Mouse (Mus musculus): ENCODE data around the gene Fam45a. TPM values are rescaled to one million over a fixed set of nuclear protein-coding genes. Genes with fewer than 3 reads are reported as not detected.

The Fam45a gene
- polyA plus RNA-seq, 2 experiments = 37.8 to 42.6 TPM

DNA sequence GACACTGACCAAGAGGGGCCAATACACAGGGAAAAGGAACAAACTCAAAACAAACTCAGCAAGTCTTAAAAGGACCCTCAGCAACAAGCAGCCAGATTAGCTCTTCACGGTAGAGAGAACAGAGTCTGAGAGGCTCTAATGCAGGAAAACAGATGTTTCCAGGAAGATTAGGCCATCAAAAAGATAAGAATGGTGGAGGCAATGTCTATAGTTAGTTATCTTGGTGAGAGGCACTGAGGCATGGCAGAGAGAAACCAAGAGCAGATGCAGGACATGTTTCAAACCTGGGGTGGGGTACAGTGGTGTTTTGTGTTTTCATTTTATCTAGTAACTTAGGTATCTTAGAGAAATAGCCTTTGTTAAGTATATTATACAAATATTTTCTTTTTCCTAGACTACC, 60.9 kb downstream of the Fam45a start:
- DNase-seq (ENCODE audit: low spot score) = no peak
- Histone ChIP-seq H3K4me3 (replicated peaks; ENCODE audit: low read length) (no peak overlapping the region), H3K36me3 (ENCODE audit: control insufficient read depth, insufficient read depth, low read length) (peaks cover 25% of the 10 kb centered on the region), H3K4me2 (replicated peaks; ENCODE audit: low read depth, low read length, severe bottlenecking) (no peak overlapping the region), H3K9me3 (ENCODE audit: control insufficient read depth, low read length) (no peaks in the 10 kb centered on the region), H3K27me3 (ENCODE audit: control insufficient read depth, insufficient read depth, low read length) (no peaks in the 10 kb centered on the region), H3K4me1 (ENCODE audit: control insufficient read depth, insufficient read depth, low read length) (0 out of 2 replicates have a peak, but pooled peaks cover 3% of the 10 kb centered on the region), H3K27ac (replicated peaks; ENCODE audit: low read depth, low read length) (no peak overlapping the region), H3K9ac (ENCODE audit: low read depth, low read length, severe bottlenecking) (no peak overlapping the region)
- 63% methylated on average over 1 of the region's 1 CpGs for WGBS
- no peak for ATAC-seq (ENCODE audit: low FRiP score, low read depth)
- no peak for TF ChIP-seq POLR2A (IDR thresholded peaks at IDR 0.05; ENCODE audit: borderline replicate concordance, extremely low read depth, insufficient read depth, insufficient read length)

DNA sequence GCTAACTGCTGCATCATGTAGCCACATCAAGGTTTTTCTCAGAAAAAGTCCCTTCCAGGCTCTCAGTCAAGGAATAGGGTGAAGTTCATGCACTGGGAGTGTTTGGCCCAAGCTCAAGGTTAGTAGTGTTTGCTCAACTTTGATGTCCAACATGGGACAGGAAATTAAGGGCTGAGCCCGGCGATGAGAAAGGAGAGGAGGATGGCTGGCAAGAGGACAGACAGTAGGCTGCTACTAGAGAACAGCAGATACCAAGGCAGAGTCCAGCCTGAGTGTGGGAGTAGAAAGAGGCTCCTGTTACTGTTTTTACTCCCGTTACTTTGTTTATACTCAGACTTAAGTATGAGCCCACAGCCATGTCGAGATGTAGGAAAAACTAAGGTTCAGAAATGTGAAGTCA, 62.1 kb downstream of the Fam45a start:
- Histone ChIP-seq H3K4me1 (ENCODE audit: control insufficient read depth, insufficient read depth, low read length) (0 out of 2 replicates have a peak, but pooled peaks cover 3% of the 10 kb centered on the region), H3K27ac (replicated peaks; ENCODE audit: low read depth, low read length) (no peak overlapping the region), H3K36me3 (ENCODE audit: control insufficient read depth, insufficient read depth, low read length) (peaks cover 16% of the 10 kb centered on the region), H3K4me2 (replicated peaks; ENCODE audit: low read depth, low read length, severe bottlenecking) (peak overlapping the region; percentile 57), H3K9me3 (ENCODE audit: control insufficient read depth, low read length) (no peaks in the 10 kb centered on the region), H3K27me3 (ENCODE audit: control insufficient read depth, insufficient read depth, low read length) (no peaks in the 10 kb centered on the region), H3K4me3 (replicated peaks; ENCODE audit: low read length) (peak overlapping the region; percentile 57), H3K9ac (ENCODE audit: low read depth, low read length, severe bottlenecking) (no peak overlapping the region)
- DNase-seq (ENCODE audit: low spot score) (no peak), ATAC-seq (ENCODE audit: low FRiP score, low read depth) (no peak)
- no peak for TF ChIP-seq POLR2A (IDR thresholded peaks at IDR 0.05; ENCODE audit: borderline replicate concordance, extremely low read depth, insufficient read depth, insufficient read length)
- WGBS = 24% methylated on average over 4 of the region's 4 CpGs

DNA sequence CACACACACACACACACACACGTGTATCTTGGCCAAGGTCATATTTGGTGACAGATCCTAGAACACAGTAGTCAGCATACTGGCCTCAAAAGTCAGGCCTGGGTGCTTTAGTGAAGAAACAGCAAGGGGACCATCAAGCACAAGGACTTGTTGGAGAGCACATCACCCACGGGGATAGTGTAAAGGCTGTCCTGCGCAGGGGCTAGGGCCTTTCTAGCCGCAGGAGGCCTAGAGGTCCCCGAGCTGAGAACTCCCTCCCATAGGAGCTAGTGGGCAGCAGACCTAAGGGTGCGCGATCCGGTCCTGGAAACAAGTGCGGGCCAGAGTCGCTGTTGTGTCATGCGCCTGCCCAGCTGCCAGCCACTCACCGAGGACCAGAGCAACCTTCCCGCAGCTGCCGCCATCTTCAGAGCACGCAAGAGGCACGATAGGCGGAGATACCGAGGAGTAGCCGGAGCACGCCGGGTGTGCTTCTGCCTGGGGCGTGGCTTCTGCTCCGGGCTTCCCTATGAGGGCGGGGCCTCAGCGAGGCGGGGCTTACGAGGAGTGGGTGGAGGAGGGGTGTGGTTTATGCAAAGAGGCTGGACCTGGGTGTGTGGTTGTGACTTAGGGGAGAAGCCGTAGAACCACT, 62.8 kb downstream of the Fam45a start, which contains the start of gene Prdx3:
TSS of gene Prdx3 (minus strand) at position 493 of the 631 bp plus-strand sequence.
- H3K9me3 ChIP-seq (ENCODE audit: control insufficient read depth, low read length) = no peaks in the 10 kb centered on the region
- H3K4me3 ChIP-seq (replicated peaks; ENCODE audit: low read length) = peak within 1 kb of the TSS; percentile 57
- peak within 1 kb of the TSS; percentile 40; the same call in 1 of the 2 replicates for H3K27ac ChIP-seq (replicated peaks; ENCODE audit: low read depth, low read length)
- WGBS = under 1% methylated on average over 28 of the region's 28 CpGs
- H3K9ac ChIP-seq (ENCODE audit: low read depth, low read length, severe bottlenecking) = peak within 1 kb of the TSS; percentile 64
- TF ChIP-seq POLR2A (IDR thresholded peaks at IDR 0.05; ENCODE audit: borderline replicate concordance, extremely low read depth, insufficient read depth, insufficient read length) = peak; percentile 60; the same call in 1 of the 2 replicates
- peak within 1 kb of the TSS; percentile 57 for H3K4me2 ChIP-seq (replicated peaks; ENCODE audit: low read depth, low read length, severe bottlenecking)
- peak; percentile 99 for ATAC-seq (ENCODE audit: low FRiP score, low read depth)
- 0 out of 2 replicates have a peak, but pooled peaks cover 3% of the 10 kb centered on the region for H3K4me1 ChIP-seq (ENCODE audit: control insufficient read depth, insufficient read depth, low read length)
- H3K36me3 ChIP-seq (ENCODE audit: control insufficient read depth, insufficient read depth, low read length) = peaks cover 11% of the 10 kb centered on the region
- H3K27me3 ChIP-seq (ENCODE audit: control insufficient read depth, insufficient read depth, low read length) = no peaks in the 10 kb centered on the region
- DNase-seq (ENCODE audit: low spot score) = peak; percentile 91

DNA sequence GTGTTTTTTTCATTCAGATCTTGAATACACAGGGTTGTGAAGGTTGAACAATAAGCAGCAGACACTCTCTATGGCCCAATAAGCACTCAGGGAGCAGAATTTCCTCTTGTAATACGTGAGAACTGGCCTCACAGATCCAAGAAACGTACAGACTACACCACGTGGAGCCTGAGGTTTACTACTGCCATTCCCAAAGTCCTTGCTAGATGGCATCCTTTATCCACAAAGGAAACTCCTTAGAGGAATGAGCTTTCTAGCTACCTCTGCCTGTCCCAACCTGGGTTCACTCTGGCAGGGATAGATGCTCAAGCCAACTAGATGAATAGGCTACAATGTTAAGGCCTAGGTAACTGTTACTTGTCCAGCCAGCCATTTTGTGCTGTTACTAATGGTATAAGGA, 71.7 kb downstream of the Fam45a start:
- DNase-seq (ENCODE audit: low spot score) (peak; percentile 53), ATAC-seq (ENCODE audit: low FRiP score, low read depth) (no peak)
- 5% methylated on average over 3 of the region's 3 CpGs for WGBS
- Histone ChIP-seq H3K9me3 (ENCODE audit: control insufficient read depth, low read length) (no peaks in the 10 kb centered on the region), H3K9ac (ENCODE audit: low read depth, low read length, severe bottlenecking) (no peak overlapping the region), H3K27ac (replicated peaks; ENCODE audit: low read depth, low read length) (no peak overlapping the region), H3K36me3 (ENCODE audit: control insufficient read depth, insufficient read depth, low read length) (no peaks in the 10 kb centered on the region), H3K4me1 (ENCODE audit: control insufficient read depth, insufficient read depth, low read length) (no peaks in the 10 kb centered on the region), H3K4me2 (replicated peaks; ENCODE audit: low read depth, low read length, severe bottlenecking) (no peak overlapping the region), H3K4me3 (replicated peaks; ENCODE audit: low read length) (no peak overlapping the region), H3K27me3 (ENCODE audit: control insufficient read depth, insufficient read depth, low read length) (no peaks in the 10 kb centered on the region)
- no peak for TF ChIP-seq POLR2A (IDR thresholded peaks at IDR 0.05; ENCODE audit: borderline replicate concordance, extremely low read depth, insufficient read depth, insufficient read length)

Small RNA genes lying within 50 kb of the gene (microRNA-seq; reads per million reads assigned to microRNA genes)
- gene mmu-mir-3084-1 = not detected

Other genes starting within 250 kb of the Fam45a start
- 16.7 and 16.8 TPM in 2 replicates for gene Cacul1, start 230.6 kb upstream of the Fam45a start, polyA plus RNA-seq (2012; rRNA removed)
- 23.3 and 28.3 TPM in 2 replicates for gene Cacul1, start 230.6 kb upstream of the Fam45a start, polyA plus RNA-seq (2014; fragmentation: Nextera tagmentation; extraction: Ambion mirVana)
- 1.5 and 1.7 TPM in 2 replicates for gene Nanos1, start 55.6 kb upstream of the Fam45a start, polyA plus RNA-seq (2012; rRNA removed)
- gene Nanos1, start 55.6 kb upstream of the Fam45a start, polyA plus RNA-seq (2014; fragmentation: Nextera tagmentation; extraction: Ambion mirVana) = 1.5 and 1.9 TPM in 2 replicates
- 75.3 and 122 TPM in 2 replicates for gene Eif3a, start 20.9 kb upstream of the Fam45a start, polyA plus RNA-seq (2012; rRNA removed)
- gene Eif3a, start 20.9 kb upstream of the Fam45a start, polyA plus RNA-seq (2014; fragmentation: Nextera tagmentation; extraction: Ambion mirVana) = 162 and 163 TPM in 2 replicates
- gene Sfxn4, start 49.9 kb downstream of the Fam45a start, polyA plus RNA-seq (2012; rRNA removed) = 11.2 TPM in 2 replicates
- gene Sfxn4, start 49.9 kb downstream of the Fam45a start, polyA plus RNA-seq (2014; fragmentation: Nextera tagmentation; extraction: Ambion mirVana) = 8.8 and 9.7 TPM in 2 replicates
- gene Prdx3, start 63.0 kb downstream of the Fam45a start, polyA plus RNA-seq (2012; rRNA removed) = 80.9 and 83.8 TPM in 2 replicates
- gene Prdx3, start 63.0 kb downstream of the Fam45a start, polyA plus RNA-seq (2014; fragmentation: Nextera tagmentation; extraction: Ambion mirVana) = 103 and 109 TPM in 2 replicates
- 3.5 and 3.8 TPM in 2 replicates for gene Grk5, start 78.2 kb downstream of the Fam45a start, polyA plus RNA-seq (2012; rRNA removed)
- gene Grk5, start 78.2 kb downstream of the Fam45a start, polyA plus RNA-seq (2014; fragmentation: Nextera tagmentation; extraction: Ambion mirVana) = 2.7 and 3.2 TPM in 2 replicates

Measured in limb, embryonic 14.5 days (tissue).